Mouse (Mus musculus): ENCODE measurements around the gene Mvb12b.
"Not testable (repeated sequence)": the region's sequence is repeated elsewhere in the genome, so short reads cannot be mapped to it uniquely, and the experiment has no call there.

The Mvb12b gene

GRCm38 (mm10) chr2:33887328-33888099 is at the start of gene Mvb12b:
Gene Mvb12b (minus strand): TSS chr2:33887946.
- DNase-seq (ENCODE audit: low read depth in 1 of 2, low spot score in 2 of 2): no peak

- no peak for DNase-seq (ENCODE audit: low read depth in 1 of 2, low spot score in 2 of 2)
Measured at GRCm38 (mm10) chr2:33935756-33936155, 48.0 kb upstream of the Mvb12b start.

DNA sequence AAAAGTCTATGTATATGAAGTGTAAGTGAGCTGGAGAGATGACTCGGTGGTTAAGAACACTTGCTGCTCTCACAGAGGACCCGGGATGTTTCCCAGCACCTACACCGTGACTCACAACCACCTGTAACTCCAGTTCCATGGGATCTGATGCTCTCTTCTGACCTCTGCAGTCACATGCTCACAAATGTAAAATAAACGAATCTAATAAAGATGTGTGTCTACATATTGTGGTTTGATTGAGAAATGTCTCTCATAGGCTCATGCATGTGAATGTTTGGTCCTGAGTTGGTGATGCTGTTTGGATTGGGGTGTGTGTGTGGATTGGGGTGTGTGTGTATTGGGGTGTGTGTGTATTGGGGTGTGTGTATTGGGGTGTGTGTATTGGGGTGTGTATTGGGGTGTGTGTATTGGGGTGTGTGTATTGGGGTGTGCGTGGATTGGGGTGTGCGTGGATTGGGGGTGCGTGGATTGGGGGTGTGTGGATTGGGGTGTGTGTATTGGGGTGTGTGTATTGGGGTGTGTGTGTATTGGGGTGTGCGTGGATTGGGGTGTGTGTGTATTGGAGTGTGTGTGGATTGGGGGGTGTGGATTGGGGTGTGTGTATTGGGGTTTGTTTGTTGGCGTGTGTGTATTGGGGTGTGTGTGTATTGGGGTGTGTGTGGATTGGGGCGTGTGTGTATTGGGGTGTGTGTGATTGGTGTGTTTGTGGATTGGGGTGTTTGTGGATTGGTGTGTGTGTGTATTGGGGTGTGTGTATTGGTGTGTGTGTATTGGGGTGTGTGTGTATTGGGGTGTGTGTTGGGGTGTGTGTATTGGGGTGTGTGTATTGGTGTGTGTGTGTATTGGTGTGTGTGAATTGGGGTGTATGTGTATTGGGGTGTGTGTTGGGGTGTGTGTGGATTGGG is 46.1 kb upstream of the Mvb12b start:
- DNase-seq (ENCODE audit: low read depth in 1 of 2, low spot score in 2 of 2): no peak

DNA sequence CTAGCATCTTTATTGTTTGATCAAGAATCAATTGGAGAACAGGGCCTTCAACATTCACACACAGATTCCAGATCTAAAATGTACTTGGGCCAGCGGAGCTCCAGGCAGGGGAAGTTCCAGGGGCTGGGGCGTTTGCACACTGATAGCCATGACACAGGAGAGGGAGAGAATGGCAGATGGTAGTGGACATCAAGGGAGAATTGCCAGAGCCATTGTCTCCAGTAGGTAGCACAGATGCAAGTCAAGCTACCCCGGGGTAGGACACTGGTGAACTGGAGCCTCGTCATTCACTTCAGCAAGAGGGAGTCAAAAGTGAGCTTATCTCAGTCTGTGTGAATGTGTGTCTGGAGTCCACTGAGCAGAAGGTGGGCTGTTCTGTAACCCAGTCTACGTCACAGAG is 43.4 kb upstream of the Mvb12b start:
- DNase-seq (ENCODE audit: low read depth in 1 of 2, low spot score in 2 of 2): no peak

DNA sequence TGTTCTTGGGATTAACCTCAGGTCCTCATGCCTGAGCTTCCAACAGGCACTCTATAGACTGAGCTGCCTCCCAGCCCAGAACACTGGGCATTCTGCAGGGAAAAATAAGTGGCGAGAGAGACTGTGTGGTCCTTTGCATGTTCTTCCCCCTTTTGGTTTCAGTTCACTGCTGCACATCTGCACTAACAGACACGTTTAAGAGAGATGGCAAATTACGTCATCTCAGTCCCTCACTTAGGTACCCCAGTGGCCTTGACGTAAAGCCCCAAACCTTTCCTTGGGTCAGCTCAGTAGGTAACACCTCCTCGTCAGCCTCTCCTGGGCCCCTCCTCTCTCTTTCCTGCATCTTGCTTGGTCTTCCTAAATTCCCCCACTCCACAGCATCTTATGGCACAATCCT is 37.5 kb upstream of the Mvb12b start:
- no peak for DNase-seq (ENCODE audit: low read depth in 1 of 2, low spot score in 2 of 2)

DNA sequence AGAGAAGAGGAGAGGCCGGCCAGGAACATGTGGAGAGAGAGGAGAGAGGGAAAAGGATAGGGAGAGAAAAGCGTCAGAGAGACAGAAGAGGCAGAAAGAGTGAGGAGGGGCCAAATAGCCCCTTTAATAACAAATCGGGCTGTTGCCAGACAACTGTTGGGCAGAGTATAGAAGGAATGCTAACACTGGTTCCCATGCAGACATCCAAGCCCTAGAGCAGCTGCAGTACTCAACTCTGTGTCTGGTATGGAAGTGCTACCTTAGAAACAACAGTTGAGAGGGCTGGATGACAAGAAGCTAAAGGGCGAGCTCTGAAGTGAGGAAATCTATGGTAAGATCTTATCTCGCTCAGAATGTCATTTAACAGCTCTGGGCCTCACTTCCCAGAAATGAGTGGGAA is 35.7 kb upstream of the Mvb12b start:
- DNase-seq (ENCODE audit: low read depth in 1 of 2, low spot score in 2 of 2): no peak

DNA sequence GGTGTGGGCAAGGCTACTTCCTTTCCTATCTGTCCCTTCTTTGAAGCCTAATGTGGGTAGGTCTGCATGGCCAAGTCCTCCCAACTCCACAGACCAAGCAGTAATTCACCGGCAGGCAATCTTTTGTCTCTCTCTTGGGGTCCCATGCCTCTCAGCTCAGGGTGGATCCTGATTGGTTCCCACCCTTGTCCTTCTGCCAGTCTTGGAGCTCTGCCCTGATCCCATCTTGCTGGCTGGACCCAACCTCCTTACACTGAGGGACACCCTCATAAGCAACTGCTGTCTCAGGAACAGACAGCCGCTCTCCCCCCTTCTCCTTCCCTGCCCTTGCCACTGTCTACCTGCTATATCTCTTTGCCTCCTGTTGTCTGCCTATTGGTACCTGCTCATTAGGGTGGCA is 34.7 kb upstream of the Mvb12b start:
- DNase-seq (ENCODE audit: low read depth in 1 of 2, low spot score in 2 of 2): no peak

GRCm38 (mm10) chr2:33919934-33920615 is 32.3 kb upstream of the Mvb12b start:
- no peak for DNase-seq (ENCODE audit: low read depth in 1 of 2, low spot score in 2 of 2)

- peak in 1 of 2 experiments; percentile 42 for DNase-seq (ENCODE audit: low read depth in 1 of 2, low spot score in 2 of 2)
Measured at GRCm38 (mm10) chr2:33918824-33919223, 31.1 kb upstream of the Mvb12b start.

DNA sequence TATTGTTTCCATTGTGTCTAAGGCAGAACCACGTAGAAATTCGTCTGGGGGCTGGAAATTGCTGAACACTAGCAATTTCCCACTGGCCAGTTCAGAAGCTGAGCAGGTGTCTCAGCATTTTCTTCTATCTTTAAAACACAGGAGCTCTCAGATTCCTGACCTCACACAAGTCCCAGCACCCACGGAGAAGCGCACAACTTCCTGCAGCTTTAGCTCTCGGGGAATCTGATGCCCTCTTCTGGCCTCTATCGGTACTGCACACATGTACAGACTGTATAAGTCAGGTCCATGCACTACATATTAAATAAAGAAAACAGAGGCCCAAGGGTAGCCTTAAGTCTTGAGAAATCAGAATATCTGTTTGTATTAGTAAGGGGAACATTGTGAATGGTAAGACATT is 30.6 kb upstream of the Mvb12b start:
- DNase-seq (ENCODE audit: low read depth in 1 of 2, low spot score in 2 of 2): peak in 1 of 2 experiments; percentile 40

DNA sequence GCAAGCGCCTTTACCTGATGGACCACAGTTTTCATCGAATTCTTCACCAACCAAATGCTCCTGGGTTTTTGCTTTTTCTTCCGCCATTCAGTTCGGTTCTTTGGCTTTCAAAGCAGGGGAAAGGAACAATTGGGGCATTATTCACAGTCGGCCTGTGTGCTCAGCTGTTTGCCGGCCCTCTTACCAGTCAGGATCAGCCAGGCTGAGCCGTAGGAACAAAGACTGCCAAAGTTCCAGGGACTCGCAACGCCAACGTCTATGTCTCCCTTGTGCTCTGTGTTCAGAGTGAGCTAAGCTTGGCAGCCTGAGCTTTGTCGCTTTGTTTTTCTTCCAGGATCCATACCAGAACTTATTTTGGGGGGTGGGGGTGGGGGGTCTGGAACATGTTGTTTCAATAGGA is 28.9 kb upstream of the Mvb12b start:
- no peak for DNase-seq (ENCODE audit: low read depth in 1 of 2, low spot score in 2 of 2)

DNA sequence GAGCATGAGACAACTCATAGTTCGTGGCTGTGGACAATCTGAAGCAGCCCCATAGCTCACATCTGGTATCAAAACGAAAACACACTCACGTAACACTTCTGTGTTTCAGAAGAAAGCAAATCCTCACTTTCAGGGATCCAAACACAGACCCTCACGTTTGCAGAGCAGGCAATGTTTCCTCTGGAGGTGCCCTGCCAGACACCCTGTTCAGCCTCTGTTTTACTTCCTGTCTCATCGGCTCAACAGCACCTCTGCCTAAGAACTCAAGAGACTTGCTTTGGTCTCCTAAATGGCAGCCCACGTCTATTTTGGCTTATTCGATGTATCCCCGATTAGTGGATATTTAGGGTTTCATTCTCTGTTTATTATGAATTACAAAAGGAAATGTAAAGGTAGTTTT is 27.3 kb upstream of the Mvb12b start:
- no peak for DNase-seq (ENCODE audit: low read depth in 1 of 2, low spot score in 2 of 2)

- DNase-seq (ENCODE audit: low read depth in 1 of 2, low spot score in 2 of 2): no peak
Measured at GRCm38 (mm10) chr2:33914334-33914733, 26.6 kb upstream of the Mvb12b start.

DNA sequence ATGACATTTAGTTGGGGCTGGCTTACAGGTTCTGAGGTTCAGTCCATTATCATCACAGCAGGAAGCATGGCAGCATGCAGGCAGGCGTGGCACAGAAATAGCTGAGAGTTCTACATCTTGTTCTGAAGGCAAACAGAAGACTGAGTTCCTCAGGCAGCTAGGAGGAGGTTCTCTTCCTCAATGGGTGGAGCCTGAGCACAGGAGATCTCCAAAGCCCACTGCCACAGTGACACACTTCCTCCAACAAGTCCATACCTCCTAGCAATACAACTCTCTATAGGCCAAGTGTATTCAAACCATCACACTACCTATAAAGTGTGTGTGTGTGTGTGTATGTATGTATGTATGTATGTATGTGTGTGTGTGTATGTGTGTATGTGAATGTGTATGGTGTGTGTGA is 25.9 kb upstream of the Mvb12b start:
- not testable (repeated sequence) for DNase-seq (ENCODE audit: low read depth in 1 of 2, low spot score in 2 of 2)

GRCm38 (mm10) chr2:33912741-33913140 is 25.0 kb upstream of the Mvb12b start:
- DNase-seq (ENCODE audit: low read depth in 1 of 2, low spot score in 2 of 2): no peak

DNA sequence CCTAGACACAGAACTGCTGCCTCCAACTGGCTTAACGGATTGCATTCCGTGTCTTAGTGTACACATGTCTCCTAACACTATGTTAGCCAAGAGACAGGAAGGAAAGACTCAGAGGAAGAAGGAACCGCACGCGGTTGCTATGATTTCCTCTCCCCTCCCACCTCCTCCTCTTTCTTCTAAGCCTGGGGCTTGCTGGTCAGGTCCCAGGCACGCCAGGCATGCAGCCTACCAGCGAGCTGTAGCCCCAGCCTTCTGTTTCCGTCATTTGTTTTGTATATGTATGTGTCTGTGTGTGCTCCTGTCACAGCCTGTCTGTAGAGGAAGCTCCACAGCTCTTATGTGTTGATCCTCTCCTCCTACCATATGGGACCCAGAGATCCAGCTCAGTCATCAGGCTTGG is 20.6 kb upstream of the Mvb12b start:
- DNase-seq (ENCODE audit: low read depth in 1 of 2, low spot score in 2 of 2): peak in 1 of 2 experiments; percentile 11

- no peak for DNase-seq (ENCODE audit: low read depth in 1 of 2, low spot score in 2 of 2)
Measured at GRCm38 (mm10) chr2:33907174-33907573, 19.4 kb upstream of the Mvb12b start.

- DNase-seq (ENCODE audit: low read depth in 1 of 2, low spot score in 2 of 2): no peak
Measured at GRCm38 (mm10) chr2:33895829-33896228, 8.1 kb upstream of the Mvb12b start.

DNA sequence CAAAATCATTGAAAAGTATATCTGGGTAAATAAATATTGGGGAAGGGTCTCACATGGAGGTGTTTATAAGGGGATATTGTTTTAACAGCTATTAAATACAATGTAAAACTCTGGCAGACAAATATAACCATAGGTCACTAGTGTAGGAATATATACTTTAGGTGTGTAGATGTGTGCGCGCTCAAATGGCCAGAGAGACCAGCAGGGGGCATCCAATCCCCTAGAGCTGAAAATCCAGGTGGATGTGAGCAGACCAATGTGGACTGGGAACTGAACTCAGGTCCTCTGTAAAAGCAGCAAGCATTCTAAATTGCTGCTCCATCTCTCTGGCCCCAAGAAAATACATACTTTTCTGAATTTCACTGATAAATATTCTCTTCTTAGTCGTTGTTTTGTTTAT is 5.4 kb upstream of the Mvb12b start:
- no peak for DNase-seq (ENCODE audit: low read depth in 1 of 2, low spot score in 2 of 2)

- no peak for DNase-seq (ENCODE audit: low read depth in 1 of 2, low spot score in 2 of 2)
Measured at GRCm38 (mm10) chr2:33892354-33892753, 4.6 kb upstream of the Mvb12b start.

DNA sequence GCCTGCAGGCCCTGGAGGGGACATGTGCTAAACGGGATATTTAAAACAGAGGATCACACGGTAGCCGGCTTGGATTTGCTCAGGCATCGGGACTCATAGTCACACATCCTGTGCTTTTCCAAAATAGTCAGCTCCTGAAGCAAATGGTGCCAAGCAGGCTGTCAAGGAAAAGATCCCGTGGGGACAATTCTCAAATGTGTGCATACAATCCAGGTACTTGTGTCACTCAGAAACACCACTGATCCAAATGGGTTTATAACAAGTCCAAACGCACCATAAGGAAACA is 297 bp upstream of the Mvb12b start:
- DNase-seq (ENCODE audit: low read depth in 1 of 2, low spot score in 2 of 2): no peak
